Mouse (Mus musculus): ENCODE measurements at regions not wholly inside any gene's neighbourhood (a gene's known extent, or its start where the extent isn't known, plus 50 kb on each side); places are given as distances from the start of the nearest gene placed in this dataset.
"Not testable (repeated sequence)": the region's sequence is repeated elsewhere in the genome, so short reads cannot be mapped to it uniquely, and the experiment has no call there.

DNA sequence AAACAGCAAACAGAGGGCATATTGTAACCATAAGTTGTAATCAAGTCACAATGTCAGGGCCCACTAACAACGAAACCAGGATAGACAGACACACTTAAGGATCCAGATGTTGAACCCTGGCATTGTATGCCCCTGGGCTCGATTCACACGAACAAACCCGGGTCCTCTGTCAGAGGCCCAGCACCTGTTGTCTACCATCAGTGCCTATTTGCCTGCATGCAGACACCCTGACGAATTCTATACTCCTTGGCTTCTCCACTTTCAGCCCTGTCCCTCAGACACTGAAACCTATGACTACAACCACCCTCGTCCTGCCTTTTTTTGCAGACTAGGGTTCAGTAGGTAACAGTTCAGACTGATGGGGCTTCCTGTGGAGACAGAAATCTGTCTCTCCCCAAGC lies 170.6 kb upstream of the Pkdcc start:
- Histone ChIP-seq H3K27ac (ENCODE audit: low read length) (no peak overlapping the region), H3K36me3 (ENCODE audit: control insufficient read depth, insufficient read depth, low read length) (no peaks in the 10 kb centered on the region), H3K27me3 (ENCODE audit: control insufficient read depth, insufficient read depth, low read length) (no peaks in the 10 kb centered on the region), H3K4me2 (ENCODE audit: low read depth, low read length) (no peak overlapping the region), H3K4me1 (ENCODE audit: control insufficient read depth, insufficient read depth, low read length) (0 out of 2 replicates have a peak, but pooled peaks cover 8% of the 10 kb centered on the region), H3K9me3 (replicated peaks; ENCODE audit: control insufficient read depth, low read length) (0 out of 2 replicates have a peak, but pooled peaks cover 2% of the 10 kb centered on the region), H3K9ac (ENCODE audit: low read length) (no peak overlapping the region), H3K4me3 (replicated peaks; ENCODE audit: low read length) (no peak overlapping the region)
- WGBS, result 73% methylated on average over 6 of the region's 6 CpGs
- no peak for ATAC-seq (ENCODE audit: insufficient read depth, low FRiP score)

- no peak for ATAC-seq (ENCODE audit: insufficient read depth, low FRiP score)
- Histone ChIP-seq H3K4me3 (replicated peaks; ENCODE audit: low read length) (no peak overlapping the region), H3K9ac (ENCODE audit: low read length) (no peak overlapping the region), H3K27ac (ENCODE audit: low read length) (no peak overlapping the region), H3K4me2 (ENCODE audit: low read depth, low read length) (no peak overlapping the region), H3K36me3 (ENCODE audit: control insufficient read depth, insufficient read depth, low read length) (no peaks in the 10 kb centered on the region), H3K9me3 (replicated peaks; ENCODE audit: control insufficient read depth, low read length) (0 out of 2 replicates have a peak, but pooled peaks cover 2% of the 10 kb centered on the region), H3K27me3 (ENCODE audit: control insufficient read depth, insufficient read depth, low read length) (no peaks in the 10 kb centered on the region), H3K4me1 (ENCODE audit: control insufficient read depth, insufficient read depth, low read length) (no peaks in the 10 kb centered on the region)
- WGBS, result 77% methylated on average over 13 of the region's 13 CpGs
Observed at GRCm38 (mm10) chr17:83049972-83050535, 165.0 kb upstream of the Pkdcc start.

DNA sequence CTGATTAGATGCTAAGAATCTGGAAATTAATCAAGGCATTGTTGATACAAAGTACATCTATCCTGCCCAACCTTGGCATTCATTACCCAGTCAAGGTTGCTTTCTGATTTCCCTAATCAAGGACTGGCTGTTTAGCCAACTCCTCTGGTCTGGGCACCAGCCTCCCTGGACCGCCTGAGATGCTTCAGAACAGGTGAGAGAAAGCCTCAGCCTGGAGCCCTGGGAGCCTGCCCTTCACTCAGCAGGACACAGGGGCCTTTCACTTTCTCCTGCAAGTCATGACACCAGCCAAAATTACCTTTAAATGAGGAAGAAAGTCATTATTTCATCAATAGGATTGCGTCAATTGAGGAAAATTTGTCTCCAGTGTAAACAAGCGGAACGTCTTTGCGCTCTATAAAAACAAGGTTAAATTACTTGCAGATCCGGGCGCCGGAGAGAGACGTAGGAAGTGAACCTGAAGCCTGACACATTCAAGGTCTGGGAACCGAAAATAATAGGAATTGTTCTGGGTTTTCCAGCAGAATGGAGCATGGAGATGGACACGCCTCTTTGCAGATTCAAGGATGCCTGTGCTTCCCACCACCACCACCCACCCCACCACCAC lies 164.4 kb upstream of the Pkdcc start:
- H3K27ac ChIP-seq (ENCODE audit: low read length), result no peak overlapping the region
- no peak for ATAC-seq (ENCODE audit: insufficient read depth, low FRiP score)
- H3K9ac ChIP-seq (ENCODE audit: low read length), result no peak overlapping the region
- no peaks in the 10 kb centered on the region for H3K9me3 ChIP-seq (replicated peaks; ENCODE audit: control insufficient read depth, low read length)
- no peaks in the 10 kb centered on the region for H3K4me1 ChIP-seq (ENCODE audit: control insufficient read depth, insufficient read depth, low read length)
- H3K27me3 ChIP-seq (ENCODE audit: control insufficient read depth, insufficient read depth, low read length), result no peaks in the 10 kb centered on the region
- 78% methylated on average over 11 of the region's 11 CpGs for WGBS
- H3K4me2 ChIP-seq (ENCODE audit: low read depth, low read length), result no peak overlapping the region
- H3K36me3 ChIP-seq (ENCODE audit: control insufficient read depth, insufficient read depth, low read length), result no peaks in the 10 kb centered on the region
- H3K4me3 ChIP-seq (replicated peaks; ENCODE audit: low read length), result no peak overlapping the region

DNA sequence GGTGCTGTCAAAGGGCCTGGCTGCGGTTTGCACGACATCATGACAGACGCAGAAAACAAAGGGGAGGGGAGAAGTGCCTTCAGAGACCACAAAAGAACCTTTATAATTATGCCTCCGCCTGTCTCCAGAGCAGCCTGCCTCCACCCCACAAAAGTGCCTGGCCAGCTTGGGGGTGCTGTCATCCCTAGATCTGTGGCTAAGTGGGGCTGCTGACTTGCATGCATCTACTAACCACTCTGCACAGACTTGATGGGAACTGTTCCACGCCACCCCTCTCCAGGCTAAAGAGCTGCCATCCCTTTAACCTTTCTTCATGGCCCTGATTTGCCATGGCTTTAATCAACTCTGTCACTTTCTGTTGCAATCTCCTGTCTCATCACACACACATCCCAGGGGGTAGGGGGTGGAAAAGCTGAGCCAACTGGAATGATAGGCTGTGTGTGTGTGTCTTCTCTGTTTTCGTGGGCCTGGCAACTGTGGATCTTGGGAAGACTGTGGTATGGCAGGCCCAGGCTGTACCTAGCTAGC lies 162.4 kb upstream of the Pkdcc start:
- H3K27ac ChIP-seq (ENCODE audit: low read length), result no peak overlapping the region
- H3K27me3 ChIP-seq (ENCODE audit: control insufficient read depth, insufficient read depth, low read length), result no peaks in the 10 kb centered on the region
- ATAC-seq (ENCODE audit: insufficient read depth, low FRiP score), result no peak
- WGBS, result 66% methylated on average over 6 of the region's 6 CpGs
- H3K36me3 ChIP-seq (ENCODE audit: control insufficient read depth, insufficient read depth, low read length), result no peaks in the 10 kb centered on the region
- H3K9me3 ChIP-seq (replicated peaks; ENCODE audit: control insufficient read depth, low read length), result no peaks in the 10 kb centered on the region
- no peak overlapping the region for H3K4me2 ChIP-seq (ENCODE audit: low read depth, low read length)
- H3K9ac ChIP-seq (ENCODE audit: low read length), result no peak overlapping the region
- H3K4me3 ChIP-seq (replicated peaks; ENCODE audit: low read length), result no peak overlapping the region
- no peaks in the 10 kb centered on the region for H3K4me1 ChIP-seq (ENCODE audit: control insufficient read depth, insufficient read depth, low read length)

DNA sequence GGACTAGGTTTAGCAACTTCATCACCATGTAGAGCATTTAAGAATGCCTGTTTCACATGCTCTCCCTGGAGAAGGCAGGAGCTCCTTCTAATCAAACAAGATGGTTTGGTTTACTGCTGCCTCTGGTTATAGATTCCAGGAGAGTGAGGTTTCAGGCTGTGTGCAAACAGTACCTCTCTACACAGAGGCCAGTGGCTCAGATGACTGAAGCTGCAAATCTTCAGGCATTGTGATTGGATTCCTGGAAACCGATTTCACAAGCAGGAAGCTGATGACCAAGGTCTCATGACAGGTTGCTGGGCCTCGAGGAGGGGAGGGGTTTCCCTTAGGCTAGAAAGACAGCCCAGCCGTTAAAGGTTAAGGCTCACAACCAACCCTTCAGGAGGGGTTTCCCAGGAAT lies 157.3 kb upstream of the Pkdcc start:
- Histone ChIP-seq H3K36me3 (ENCODE audit: control insufficient read depth, insufficient read depth, low read length) (no peaks in the 10 kb centered on the region), H3K4me1 (ENCODE audit: control insufficient read depth, insufficient read depth, low read length) (0 out of 2 replicates have a peak, but pooled peaks cover 2% of the 10 kb centered on the region), H3K4me2 (ENCODE audit: low read depth, low read length) (no peak overlapping the region), H3K27me3 (ENCODE audit: control insufficient read depth, insufficient read depth, low read length) (no peaks in the 10 kb centered on the region), H3K27ac (ENCODE audit: low read length) (no peak overlapping the region), H3K9me3 (replicated peaks; ENCODE audit: control insufficient read depth, low read length) (no peaks in the 10 kb centered on the region), H3K9ac (ENCODE audit: low read length) (no peak overlapping the region), H3K4me3 (replicated peaks; ENCODE audit: low read length) (no peak overlapping the region)
- 36% methylated on average over 3 of the region's 3 CpGs for WGBS
- ATAC-seq (ENCODE audit: insufficient read depth, low FRiP score), result no peak

- 0 out of 2 replicates have a peak, but pooled peaks cover 2% of the 10 kb centered on the region for H3K4me1 ChIP-seq (ENCODE audit: control insufficient read depth, insufficient read depth, low read length)
- H3K27me3 ChIP-seq (ENCODE audit: control insufficient read depth, insufficient read depth, low read length), result no peaks in the 10 kb centered on the region
- no peaks in the 10 kb centered on the region for H3K36me3 ChIP-seq (ENCODE audit: control insufficient read depth, insufficient read depth, low read length)
- 53% methylated on average over 6 of the region's 6 CpGs for WGBS
- H3K27ac ChIP-seq (ENCODE audit: low read length), result no peak overlapping the region
- no peak overlapping the region for H3K4me3 ChIP-seq (replicated peaks; ENCODE audit: low read length)
- H3K4me2 ChIP-seq (ENCODE audit: low read depth, low read length), result no peak overlapping the region
- H3K9ac ChIP-seq (ENCODE audit: low read length), result no peak overlapping the region
- no peak for ATAC-seq (ENCODE audit: insufficient read depth, low FRiP score)
- H3K9me3 ChIP-seq (replicated peaks; ENCODE audit: control insufficient read depth, low read length), result no peaks in the 10 kb centered on the region
Observed at GRCm38 (mm10) chr17:83061843-83062242, 153.2 kb upstream of the Pkdcc start.

- Histone ChIP-seq H3K9ac (ENCODE audit: low read length) (no peak overlapping the region), H3K27ac (ENCODE audit: low read length) (no peak overlapping the region), H3K27me3 (ENCODE audit: control insufficient read depth, insufficient read depth, low read length) (no peaks in the 10 kb centered on the region), H3K4me1 (ENCODE audit: control insufficient read depth, insufficient read depth, low read length) (no peaks in the 10 kb centered on the region), H3K4me3 (replicated peaks; ENCODE audit: low read length) (no peak overlapping the region), H3K4me2 (ENCODE audit: low read depth, low read length) (no peak overlapping the region), H3K36me3 (ENCODE audit: control insufficient read depth, insufficient read depth, low read length) (no peaks in the 10 kb centered on the region), H3K9me3 (replicated peaks; ENCODE audit: control insufficient read depth, low read length) (no peaks in the 10 kb centered on the region)
- 43% methylated on average over 4 of the region's 4 CpGs for WGBS
- no peak for ATAC-seq (ENCODE audit: insufficient read depth, low FRiP score)
Observed at GRCm38 (mm10) chr17:83063848-83064247, 151.2 kb upstream of the Pkdcc start.

GRCm38 (mm10) chr17:83064376-83064775 lies 150.7 kb upstream of the Pkdcc start:
- ATAC-seq (ENCODE audit: insufficient read depth, low FRiP score), result not testable (repeated sequence)

DNA sequence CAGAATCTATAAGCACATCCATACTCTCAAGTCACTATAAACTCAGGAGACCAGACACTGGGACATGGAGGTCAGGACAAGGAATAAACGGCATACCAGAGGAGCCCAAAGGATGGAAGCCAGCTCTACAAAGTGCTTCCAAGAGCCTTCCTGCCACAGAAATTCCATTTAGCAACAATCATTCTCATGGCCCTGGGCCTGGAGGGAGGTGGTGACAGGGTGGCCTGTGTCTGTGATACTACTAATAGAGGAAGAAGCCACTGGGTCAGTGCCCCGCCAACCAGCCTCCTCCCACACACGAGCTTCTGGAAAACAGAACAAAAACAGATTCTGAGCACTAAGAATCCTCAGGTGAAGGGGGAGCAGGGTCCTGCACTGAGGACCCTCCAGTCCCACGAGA lies 145.8 kb upstream of the Pkdcc start:
- ATAC-seq (ENCODE audit: insufficient read depth, low FRiP score), result no peak
- Histone ChIP-seq H3K9ac (ENCODE audit: low read length) (no peak overlapping the region), H3K4me3 (replicated peaks; ENCODE audit: low read length) (no peak overlapping the region), H3K27ac (ENCODE audit: low read length) (no peak overlapping the region), H3K4me2 (ENCODE audit: low read depth, low read length) (no peak overlapping the region), H3K4me1 (ENCODE audit: control insufficient read depth, insufficient read depth, low read length) (no peaks in the 10 kb centered on the region), H3K36me3 (ENCODE audit: control insufficient read depth, insufficient read depth, low read length) (no peaks in the 10 kb centered on the region), H3K9me3 (replicated peaks; ENCODE audit: control insufficient read depth, low read length) (no peaks in the 10 kb centered on the region), H3K27me3 (ENCODE audit: control insufficient read depth, insufficient read depth, low read length) (no peaks in the 10 kb centered on the region)
- WGBS, result 71% methylated on average over 4 of the region's 4 CpGs

More at GRCm38 (mm10) chr17:83064376-83064775, 150.7 kb upstream of the Pkdcc start:
- not testable (repeated sequence) for H3K4me1 ChIP-seq (ENCODE audit: control insufficient read depth, insufficient read depth, low read length); H3K27ac ChIP-seq (ENCODE audit: low read length); H3K9ac ChIP-seq (ENCODE audit: low read length); H3K36me3 ChIP-seq (ENCODE audit: control insufficient read depth, insufficient read depth, low read length); H3K27me3 ChIP-seq (ENCODE audit: control insufficient read depth, insufficient read depth, low read length); H3K4me3 ChIP-seq (replicated peaks; ENCODE audit: low read length); H3K9me3 ChIP-seq (replicated peaks; ENCODE audit: control insufficient read depth, low read length); H3K4me2 ChIP-seq (ENCODE audit: low read depth, low read length)
- WGBS, result 29% methylated on average over 9 of the region's 12 CpGs

Data from stomach, embryonic 16.5 days (tissue).